Mouse (Mus musculus) MN1 (cell line): Measurements from ENCODE around the gene Sorbs2.

Experiments used
- DNase-seq: peaks from one replicate; pipeline ENCODE4 v3.0.0-alpha.2; 2016; ENCODE audit warnings: low spot score

Sorbs2 gene

DNA sequence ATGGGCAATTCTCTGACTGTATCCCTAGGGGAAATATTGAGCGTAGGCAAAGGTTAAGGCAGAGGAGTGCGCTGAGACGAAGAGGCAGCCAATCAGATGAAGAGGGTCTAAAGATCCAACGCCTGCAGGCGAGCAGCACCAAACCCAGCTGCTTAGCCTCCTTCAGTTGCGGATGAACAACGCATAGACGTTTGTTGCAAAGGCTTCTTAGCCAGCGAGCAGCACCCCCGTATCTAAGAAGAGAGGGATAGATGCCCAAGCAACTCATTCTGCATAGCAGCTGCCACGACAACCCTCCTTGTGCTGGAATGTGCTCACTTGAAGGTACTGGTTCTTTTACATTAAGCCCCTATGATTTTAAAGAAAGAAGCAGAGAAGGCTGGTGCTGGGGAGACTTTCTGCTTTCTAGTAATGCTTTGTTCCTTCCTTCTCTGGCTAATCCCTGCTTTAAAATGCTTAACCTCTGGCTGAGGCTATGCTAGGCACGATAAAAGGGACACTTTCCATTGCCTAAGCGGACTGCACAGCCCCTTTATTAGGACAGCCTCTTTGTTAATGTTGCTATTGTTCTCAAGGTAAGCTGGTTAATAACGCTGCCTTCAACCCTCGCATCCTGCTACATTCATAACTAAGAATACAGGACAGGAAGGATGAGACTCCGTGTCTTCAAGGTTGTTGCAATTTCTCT, at the start of gene Sorbs2:
Gene Sorbs2, plus strand, starts transcription at position 155 of the 688 bp plus-strand sequence.
- no peak for DNase-seq

DNA sequence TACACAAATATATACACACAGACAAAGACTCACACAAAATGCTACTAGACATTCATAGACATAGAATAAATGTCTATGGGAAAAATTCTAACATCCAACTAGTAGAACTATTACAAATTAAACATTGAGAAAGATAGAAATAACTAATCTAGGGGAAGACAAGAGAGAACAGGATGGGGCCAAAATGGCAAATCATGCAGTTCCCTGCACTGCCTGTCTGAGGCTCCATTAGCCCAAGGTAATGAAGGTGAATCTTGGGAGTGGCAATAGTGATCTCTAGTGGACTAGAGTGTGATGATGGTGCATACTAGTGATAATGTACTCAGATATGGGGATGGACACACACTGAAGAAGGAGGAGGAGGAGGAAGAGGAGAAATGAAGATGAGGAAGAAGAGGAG, 49.7 kb upstream of the Sorbs2 start:
- DNase-seq, result no peak

DNA sequence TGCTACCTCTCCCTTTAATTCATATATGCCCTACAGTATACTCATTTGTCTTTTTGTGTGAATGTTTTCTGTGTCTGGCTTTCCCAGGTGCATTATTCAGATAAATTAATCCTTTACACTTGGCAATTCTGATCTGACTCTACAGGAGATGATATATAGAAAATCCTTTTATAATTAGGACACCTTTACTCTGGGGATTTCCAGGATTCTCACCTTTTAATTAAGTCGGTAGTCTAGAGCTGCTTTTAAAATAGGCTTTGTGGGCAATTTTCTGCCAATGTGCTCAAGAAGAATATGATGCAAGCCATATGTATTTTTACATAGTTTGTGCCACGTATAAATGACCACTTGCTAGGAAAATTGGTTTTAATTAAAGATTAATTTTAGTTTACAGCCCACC, 38.6 kb upstream of the Sorbs2 start:
- DNase-seq, result no peak

DNA sequence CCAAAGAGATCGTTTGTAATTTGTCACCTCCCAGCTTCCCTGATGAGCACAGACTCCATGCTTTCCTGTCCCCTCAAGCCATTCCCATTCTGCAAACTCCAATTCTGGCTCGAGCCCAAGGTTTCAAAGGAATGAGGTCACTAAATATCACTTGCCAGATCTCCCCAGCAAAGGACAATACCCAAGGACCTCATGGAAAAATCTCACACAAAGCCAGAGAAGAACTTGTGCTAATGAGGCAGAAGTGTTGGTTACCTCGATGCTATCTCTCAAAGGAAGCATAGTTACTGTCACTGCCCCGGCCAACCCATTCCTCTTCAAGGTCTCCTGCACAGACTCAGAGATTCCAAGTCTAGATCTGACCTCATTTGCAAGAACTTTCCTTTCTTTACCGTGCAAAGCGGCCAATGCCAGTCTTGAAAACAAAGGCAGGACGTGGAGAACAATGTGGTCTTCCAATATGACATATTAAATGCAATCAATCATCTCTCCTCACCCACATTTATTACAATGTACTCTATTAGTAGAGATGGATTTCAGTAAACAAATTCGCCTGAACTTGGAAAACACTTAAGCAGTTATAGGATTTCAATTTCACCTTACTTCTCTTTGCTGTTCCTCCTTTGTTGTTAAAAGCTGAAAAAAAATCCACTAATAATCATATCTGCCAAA, 37.9 kb upstream of the Sorbs2 start:
- DNase-seq, result no peak

DNA sequence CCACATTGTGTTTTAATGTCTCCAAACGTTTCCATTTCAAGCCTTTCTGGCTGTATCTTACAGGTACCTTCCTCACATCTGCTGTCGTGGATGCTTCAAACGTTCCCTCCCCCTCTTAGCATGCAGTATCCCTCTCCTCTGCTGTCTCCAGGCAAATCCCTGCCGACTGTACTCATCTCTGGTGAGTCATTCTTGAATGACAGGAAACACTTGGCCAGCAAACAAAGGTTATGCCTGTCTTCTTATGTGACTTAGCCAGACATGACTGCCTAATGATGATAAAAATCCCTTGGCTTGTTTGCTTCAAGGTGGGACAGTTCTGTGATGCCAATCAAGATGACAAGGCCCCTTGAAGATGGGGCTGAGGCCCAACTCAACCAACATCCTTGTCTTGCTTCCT, 26.7 kb upstream of the Sorbs2 start:
- DNase-seq, result no peak

DNA sequence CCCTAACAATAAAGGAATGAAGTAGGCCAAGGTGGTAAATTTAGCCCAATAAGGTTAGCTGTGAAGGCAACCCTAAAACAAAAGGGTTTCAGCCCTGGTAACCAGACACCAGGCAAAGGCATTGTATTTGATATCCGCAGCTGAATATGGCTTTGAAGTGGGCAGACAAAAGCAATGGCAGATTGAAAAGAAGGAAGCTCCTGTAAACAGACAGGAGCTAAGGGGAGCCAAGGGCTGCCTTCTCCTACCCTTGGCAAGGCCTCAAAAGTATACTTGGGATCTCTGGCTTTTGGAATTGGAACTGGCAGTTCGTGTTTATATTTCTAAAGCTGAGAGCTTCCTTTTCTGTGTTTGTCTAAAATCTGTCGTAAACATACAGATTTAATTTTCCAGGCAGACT, 21.3 kb upstream of the Sorbs2 start:
- DNase-seq, result no peak

DNA sequence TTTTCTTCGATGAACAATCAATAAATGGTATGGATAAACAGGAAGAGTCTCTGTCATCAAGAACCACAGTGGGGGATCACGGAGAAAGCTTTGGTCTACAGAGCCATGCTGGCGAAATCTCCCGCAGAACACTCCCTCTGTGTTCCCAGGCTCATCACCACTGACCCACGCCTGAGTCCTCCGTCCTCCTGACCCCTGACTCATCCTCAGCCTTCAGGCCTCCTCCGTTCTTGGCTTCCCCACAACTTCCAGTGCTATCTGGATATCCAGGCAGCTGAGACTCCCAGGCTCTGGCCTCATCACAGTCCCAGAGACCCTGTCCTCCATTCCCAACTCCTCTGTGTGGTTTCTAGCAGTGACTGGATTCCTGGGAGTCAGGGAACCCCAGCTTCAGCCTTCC, 3.6 kb upstream of the Sorbs2 start:
- no peak for DNase-seq

DNA sequence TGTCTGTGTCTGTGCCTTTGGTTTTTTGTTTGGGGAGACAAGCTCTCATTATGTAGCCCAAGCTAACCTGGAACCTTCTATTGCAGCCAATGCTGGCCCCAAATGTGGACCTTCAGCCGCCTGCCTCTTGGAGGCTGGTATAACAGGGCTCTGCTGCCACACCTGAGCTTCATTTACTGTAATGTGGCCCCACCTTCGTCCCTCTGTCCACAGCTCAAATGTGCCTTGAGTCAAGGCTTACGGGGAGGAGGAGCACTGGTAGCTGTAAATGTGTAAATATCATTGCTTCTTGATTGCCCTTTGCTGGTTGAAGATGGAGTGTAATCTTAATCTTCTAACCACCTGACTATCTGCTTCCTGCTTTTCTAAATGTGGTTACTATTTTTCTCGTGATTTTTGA, 1.2 kb upstream of the Sorbs2 start:
- DNase-seq, result no peak

DNA sequence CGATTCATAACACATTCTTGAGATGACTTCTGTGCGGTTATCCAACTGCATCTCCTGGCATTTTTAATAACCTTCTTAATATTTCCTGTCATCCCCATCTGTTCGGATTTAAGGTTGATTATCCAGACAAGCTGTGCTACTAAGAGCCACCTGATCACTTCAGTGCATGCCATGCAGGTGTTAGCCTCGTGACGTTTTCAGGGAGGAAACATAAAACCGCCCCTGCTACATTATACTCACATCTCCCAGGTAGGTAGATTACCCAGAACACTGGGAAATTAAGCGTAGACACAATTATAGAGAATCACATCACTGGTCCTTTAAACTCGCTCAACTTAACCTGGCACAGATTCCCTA, 333 bp upstream of the Sorbs2 start:
- DNase-seq, result no peak

DNA sequence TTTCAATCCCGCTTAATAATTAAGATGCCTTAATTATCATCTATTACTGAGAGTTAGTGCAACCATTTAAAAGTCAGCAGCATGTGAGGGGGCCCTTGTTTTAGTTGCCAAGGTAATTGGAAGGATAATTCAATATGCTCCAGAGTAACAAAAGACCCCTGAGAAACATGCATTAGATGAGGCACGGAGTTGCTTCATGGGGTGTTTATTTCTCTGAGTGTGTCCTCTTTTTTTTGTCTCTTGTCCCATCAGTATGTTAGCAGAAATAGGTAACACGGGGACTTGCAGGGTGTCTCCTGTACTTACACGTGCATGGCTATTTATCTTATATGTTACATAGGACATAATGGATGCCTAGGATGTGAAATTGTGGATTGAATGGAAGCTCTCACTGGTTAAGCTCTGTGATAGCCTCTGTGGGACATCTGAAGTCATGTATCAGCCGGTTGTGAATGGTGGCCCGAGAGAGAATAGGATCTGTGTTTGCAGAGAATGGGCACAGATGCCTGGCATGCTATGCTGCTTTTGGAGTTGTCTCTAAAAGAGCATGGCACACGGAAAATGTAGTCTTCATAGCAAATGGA, 1.0 kb downstream of the Sorbs2 start:
- no peak for DNase-seq

DNA sequence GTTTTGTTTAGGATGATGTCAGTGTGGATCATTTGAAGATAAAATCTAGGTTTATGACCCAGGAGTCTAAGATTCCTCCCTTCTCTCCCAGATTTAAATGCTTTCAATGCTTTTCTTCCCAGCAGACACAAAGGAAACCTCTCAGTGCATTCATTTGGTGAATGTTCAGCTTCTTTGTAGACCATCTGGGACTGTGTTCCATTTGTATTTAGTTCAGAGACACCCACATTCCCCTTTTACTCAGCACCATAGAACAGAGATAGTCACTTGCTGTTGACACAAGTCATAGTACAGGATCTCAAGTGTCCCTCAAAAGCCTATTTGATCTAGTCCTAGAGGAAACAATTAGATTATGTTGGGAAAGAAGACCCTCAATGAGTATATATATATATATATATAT, 4.8 kb downstream of the Sorbs2 start:
- DNase-seq, result no peak

DNA sequence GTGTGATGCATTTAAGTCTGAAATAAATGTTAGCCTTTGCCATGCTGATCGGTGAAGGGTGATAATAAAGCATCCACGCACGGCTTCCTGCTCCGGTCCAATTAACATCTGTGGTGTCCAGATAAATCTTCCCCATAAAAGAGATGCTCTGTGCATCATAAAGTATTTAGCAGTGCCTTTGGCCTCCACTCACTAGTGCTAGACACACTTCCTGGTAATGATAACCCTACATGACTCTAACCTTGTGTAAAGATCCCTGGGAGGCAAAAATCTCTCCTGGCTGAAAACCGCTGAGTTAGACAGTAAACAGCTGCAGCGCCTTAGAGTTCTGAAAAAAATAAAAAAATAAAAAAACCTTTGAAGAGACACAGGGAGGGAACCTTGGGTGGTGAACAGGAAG, 14.0 kb downstream of the Sorbs2 start:
- no peak for DNase-seq

DNA sequence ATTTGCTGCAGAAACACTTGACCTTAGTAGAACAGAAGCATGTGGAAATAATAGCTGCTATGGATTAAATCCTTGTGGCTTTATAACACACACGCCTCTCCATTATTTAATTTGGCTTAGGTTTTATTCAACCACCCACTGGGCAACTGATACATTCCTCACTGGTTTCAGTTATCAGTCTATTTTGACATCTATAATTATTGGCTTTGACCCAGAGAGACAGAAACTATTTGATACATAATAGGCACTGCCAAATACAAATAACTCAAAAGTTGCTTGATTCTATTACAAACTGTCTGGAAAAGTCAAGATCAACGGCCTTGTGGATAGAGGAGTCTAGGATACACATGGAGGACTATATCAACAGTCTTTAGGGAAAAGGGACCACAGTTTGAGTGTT, 20.1 kb downstream of the Sorbs2 start:
- DNase-seq, result no peak

DNA sequence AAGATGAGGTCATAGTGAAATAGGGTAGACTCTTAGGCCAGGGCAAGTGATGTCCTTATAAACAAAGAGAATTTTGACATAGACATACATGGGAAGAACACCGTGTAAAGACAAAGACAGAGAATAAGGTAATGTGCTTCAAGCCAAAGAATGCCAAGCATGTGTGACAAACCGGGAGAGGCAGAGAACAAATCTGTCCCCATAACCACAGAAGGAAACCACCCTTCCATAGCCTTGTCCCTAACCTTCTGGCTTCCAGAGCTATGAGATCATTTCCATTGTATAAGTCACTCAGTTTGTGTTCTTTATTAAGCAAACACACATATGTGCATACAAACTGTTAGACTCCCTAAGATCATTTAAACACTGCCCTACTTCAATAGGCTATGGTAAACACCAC, 21.3 kb downstream of the Sorbs2 start:
- no peak for DNase-seq

DNA sequence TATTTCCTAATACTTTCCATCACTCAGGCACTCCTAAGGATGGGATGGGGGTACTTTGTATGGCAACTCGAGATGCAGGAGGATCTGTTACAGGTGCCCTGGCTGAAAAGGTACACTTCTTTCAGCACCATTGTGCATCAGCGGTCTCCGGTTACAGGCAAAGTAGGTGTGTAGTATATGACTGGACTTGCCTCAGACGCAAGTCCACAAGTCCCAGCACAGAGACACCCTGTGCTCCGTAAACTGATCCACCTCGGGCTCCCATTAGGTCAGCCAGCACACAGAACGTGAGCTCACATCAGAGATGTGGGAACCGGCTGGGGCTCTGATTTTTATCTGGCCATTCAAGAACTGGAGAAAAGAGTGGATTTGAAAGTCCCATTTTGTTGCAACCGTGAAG, 29.0 kb downstream of the Sorbs2 start:
- no peak for DNase-seq

DNA sequence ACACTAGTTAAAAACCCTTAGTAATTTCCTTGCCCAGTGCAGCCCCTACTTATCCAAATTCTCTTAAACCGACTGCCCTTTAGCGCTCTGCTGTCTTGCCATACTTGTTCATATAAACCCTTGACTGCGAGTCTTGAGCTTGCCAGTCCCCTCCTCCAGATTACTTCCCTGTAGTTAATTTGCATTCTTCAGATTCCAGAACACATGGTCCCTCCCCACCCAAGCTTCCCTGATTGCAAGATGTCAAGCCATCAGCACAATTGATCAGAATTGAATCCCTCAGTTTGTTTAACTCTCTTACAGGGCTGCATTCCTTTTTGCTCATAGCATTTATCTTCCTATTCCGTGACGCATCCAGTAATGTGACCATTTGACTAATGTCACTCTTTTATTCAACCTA, 32.9 kb downstream of the Sorbs2 start:
- no peak for DNase-seq

DNA sequence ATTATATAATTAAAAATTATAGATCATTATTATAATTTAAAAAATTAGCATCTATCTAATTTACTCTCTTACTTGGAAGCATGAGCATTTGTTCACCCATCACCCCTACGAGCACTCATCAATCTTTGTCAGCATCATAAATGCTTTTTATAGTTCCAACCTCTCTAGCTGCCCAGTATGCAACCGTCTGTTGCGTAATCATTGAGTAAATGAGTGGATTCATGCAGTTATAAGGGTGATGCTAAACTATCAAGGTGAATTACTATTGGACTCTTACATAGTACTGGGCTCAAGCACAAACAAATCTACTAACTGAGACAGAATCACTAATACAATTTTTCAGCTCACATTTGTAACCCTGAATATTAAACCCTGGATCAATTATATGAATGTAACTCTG, 44.6 kb downstream of the Sorbs2 start:
- DNase-seq, result no peak

DNA sequence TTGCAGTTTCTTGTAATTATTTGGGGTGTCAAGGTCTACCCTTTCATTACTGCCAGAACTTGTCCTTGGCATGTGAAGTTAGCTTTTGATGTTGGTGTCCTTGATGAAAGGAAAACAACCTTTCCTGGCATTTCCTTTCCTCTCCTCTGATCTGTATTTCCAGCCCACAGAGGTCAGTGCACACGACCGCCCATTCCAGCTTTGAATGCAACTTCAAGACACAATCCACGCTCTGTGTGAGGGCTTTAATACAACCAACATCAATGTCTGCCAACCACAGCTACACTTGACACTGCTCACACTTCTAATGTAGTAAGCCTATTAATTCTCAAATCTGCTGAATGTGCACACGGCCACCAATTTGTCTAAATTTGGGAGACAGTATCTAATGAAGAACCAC, 47.0 kb downstream of the Sorbs2 start:
- no peak for DNase-seq

DNA sequence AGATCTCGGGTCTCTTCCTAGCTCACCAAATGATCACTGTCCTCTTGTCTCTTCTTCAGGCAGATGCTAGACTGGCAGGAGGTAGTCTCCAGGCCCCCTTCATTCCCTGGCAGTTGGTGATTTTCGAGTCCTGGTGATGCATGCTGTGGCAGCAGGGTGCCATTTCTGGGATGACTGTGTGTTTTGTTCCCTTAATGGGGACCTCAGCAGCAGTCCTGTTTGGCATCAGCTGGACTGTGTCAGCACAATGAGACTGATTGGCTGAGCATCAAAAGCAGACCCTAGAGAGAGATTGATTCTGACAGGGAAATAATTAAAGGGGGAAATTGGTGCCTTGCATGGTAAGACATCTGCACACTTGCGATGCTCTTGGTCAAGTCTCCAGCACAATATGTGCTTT, 50.3 kb downstream of the Sorbs2 start:
- no peak for DNase-seq

DNA sequence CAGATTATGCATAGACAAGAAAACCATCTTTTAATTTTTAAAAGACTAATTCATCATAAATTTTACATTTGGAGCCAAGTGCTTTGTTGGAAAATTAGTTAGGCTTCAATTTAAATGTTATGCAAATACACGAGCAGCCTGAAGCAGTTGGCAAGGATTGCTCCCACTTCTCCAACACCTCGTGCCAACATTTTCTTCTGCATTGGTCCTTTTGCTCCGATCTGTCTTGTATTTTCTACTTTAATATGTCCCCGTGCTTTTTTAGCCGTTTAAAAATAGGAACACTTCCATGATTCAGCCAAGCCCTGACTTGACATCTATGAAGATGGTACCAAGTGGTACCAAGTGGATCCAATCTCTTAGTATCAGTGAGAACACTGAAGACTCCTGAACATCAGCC, 50.8 kb downstream of the Sorbs2 start:
- no peak for DNase-seq

DNA sequence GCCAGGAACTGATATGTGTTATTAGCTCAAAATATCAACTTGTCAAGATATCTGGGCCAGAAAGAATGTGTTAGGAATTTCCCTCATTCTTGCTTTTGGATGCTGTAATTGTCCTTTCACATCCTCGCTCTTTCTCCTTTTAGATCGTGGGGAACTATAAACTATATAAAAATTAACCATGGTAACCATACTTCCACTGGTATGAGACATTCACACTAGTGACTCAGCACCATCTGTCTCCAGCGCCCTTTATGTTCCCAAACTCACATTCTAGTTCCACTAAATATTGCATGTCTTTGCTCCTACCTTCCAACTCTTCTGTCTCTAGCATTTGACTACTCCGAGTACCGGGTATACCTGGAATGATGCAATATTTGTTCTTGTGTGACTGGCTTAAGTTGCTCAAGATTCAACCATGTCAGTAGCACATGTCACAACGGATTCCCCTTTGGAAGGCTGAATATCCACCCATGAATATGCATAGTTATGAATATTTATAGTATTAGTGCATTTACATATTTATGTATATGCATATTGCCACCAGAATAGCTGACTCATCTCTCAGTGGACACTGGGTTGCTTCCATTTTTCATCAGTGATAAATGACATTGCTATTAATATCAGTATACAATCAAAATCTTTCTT, 51.7 kb downstream of the Sorbs2 start:
- no peak for DNase-seq

DNA sequence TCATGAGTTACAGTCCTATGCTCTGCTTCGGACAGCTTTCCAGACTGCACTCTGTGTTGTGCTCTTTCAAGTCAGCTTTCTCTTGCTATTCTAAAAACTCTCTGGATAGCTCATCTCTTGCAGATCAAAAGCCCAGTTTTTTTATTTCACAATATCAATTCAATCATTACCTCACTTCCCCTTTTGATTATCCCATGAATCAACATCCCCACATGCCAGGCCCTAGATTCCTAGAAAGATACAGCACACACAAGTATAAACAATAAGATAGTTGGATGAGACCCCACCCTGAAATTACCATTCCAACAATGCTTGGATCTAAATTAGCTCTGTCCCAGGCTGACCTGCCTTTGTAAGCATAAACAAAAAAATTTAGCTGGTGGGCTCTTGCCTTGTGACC, 57.6 kb downstream of the Sorbs2 start:
- no peak for DNase-seq

DNA sequence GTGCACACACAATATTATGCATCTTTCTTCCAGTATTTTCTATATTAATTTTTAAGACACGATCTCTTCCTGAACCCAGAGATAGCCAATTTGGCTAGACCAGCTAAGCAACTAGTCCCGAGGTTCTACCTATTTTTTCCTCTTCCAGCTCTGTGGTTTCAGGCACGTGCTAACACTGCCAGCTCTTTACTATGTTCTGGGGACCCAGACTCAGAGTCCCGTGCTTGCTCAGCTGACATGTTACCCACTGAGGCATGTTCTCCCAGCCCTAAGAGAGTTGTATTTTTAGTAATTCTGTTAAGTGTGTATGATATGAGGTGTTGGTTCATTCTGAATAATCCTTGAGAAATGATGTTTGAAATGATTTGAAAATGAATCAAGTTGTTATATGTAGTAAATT, 62.5 kb downstream of the Sorbs2 start:
- no peak for DNase-seq
